Mouse (Mus musculus): ENCODE measurements around the gene Maml1. TPM values are rescaled to one million over a fixed set of nuclear protein-coding genes. Genes with fewer than 3 reads are reported as not detected.

Gene Maml1
- polyA plus RNA-seq (2012; ENCODE audit: insufficient read depth, low replicate concordance): 4.5 and 8.3 TPM in 2 replicates

DNA sequence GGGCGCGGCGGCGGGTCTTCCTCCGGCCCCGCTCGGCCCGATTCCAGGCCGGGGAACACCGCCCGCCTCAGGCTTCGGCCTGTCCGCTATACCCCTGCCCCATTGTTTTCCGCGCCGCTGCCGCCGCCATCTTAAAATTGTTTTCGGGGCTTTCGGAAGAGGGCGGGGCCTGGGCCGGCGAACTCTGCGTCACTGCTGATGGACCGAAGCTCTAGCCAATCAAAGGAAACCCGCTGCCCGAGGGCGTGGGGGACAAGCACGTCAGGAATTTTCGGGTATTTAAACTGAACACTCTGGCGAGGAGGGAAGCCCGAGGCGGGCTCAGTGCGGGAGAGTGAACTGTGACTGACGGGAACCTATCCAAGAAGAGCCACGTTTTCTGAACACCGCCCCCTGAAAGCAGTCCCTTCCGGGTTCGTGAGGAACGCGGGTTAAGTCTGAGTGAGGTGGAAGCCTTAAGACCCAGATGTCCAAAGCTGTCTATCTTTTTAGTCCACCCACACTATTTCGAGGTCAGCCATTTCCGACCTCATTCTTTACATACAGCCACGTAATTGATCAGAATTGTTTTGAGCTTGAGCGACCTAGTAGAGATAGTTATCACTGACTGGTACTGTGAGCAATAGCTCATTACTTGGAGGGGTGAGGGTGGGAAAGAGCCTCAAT, at the start of gene Maml1:
Gene Maml1, minus strand, starts transcription at position 122 of the 666 bp plus-strand sequence.
- Histone ChIP-seq H3K9me3 (peaks cover 7% of the 10 kb centered on the region; the same call in 1 of the 2 replicates), H3K4me3 (replicated peaks) (peak within 1 kb of the TSS; percentile 94), H3K4me1 (peaks cover 59% of the 10 kb centered on the region), H3K27me3 (replicated peaks) (no peaks in the 10 kb centered on the region), H3K36me3 (replicated peaks; ENCODE audit: low read length) (peaks cover 68% of the 10 kb centered on the region)
- no peak for TF ChIP-seq FLI1 (IDR thresholded peaks at IDR 0.05; ENCODE audit: low read length)

DNA sequence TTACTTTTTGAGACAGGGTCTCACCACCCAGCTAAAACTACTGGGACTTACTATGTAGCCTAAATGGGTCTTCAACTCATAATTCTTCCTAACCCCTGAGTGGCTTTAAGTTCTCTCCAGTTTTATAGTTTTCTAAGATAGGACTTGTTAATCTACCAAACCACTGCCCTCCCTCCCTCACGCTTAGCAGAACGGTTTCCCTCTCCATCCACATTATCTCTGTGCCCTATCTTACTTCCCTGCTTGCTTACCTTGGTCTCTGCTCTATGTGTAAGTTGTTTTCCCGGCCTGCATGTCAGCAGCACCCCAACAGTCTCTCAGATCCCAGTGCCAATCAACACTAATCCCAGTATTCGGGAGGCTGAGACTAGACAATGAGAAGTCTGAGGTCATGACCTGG, 44.8 kb upstream of the Maml1 start:
- Histone ChIP-seq H3K4me3 (replicated peaks) (no peak overlapping the region), H3K27me3 (replicated peaks) (peaks cover 8% of the 10 kb centered on the region), H3K9me3 (peaks cover 6% of the 10 kb centered on the region; the same call in 1 of the 2 replicates), H3K4me1 (peaks cover 7% of the 10 kb centered on the region), H3K36me3 (replicated peaks; ENCODE audit: low read length) (no peaks in the 10 kb centered on the region)
- TF ChIP-seq GATA1 (IDR thresholded peaks at IDR 0.05; ENCODE audit: borderline replicate concordance, low read length) (no peak), FLI1 (IDR thresholded peaks at IDR 0.05; ENCODE audit: low read length) (no peak)

DNA sequence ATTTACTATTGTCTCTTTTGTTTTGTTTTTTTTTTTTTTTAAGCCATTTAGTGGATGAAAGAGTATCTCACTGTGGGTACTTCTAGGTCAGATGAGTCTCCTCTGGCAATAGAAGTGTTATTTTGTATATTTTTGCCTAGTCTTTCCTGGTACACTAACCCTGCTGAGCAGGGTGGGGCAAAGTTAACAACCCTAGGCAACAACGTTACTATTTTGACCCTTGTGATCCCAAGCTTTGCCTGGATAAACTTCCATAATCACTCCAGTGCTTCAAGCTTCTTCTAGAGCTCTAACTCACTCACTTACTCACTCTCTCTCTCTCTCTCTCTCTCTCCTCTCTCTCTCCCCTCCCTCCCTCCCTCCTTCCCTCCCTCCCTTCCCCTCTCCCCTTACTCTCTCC, 44.0 kb upstream of the Maml1 start:
- peaks cover 8% of the 10 kb centered on the region for H3K27me3 ChIP-seq (replicated peaks)
- H3K36me3 ChIP-seq (replicated peaks; ENCODE audit: low read length): no peaks in the 10 kb centered on the region
- H3K4me3 ChIP-seq (replicated peaks): no peak overlapping the region
- TF ChIP-seq FLI1 (IDR thresholded peaks at IDR 0.05; ENCODE audit: low read length) (no peak), GATA1 (IDR thresholded peaks at IDR 0.05; ENCODE audit: borderline replicate concordance, low read length) (no peak)
- peaks cover 7% of the 10 kb centered on the region for H3K4me1 ChIP-seq
- peaks cover 6% of the 10 kb centered on the region; the same call in 1 of the 2 replicates for H3K9me3 ChIP-seq

DNA sequence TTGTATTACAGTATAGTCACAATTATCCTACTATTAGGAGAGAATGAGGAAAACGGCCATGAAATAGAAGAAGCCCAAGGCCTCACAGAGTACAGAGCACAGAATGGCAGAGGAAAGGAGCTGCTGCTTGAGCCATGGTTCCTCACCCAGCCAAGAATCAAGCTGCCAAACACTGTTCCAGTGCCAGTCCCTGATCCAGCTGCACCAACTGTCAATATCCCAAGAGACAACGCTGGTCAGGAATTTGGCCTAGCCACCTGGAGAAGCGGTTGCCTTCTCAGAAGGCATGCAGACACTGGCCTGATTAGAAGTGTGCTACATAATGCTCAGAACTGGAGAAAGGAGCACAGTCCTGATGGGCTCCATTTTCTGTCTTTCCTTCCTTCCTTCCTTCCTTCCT, 41.1 kb upstream of the Maml1 start:
- TF ChIP-seq FLI1 (IDR thresholded peaks at IDR 0.05; ENCODE audit: low read length) (no peak), GATA1 (IDR thresholded peaks at IDR 0.05; ENCODE audit: borderline replicate concordance, low read length) (no peak)
- peaks cover 14% of the 10 kb centered on the region for H3K36me3 ChIP-seq (replicated peaks; ENCODE audit: low read length)
- H3K4me1 ChIP-seq: peaks cover 15% of the 10 kb centered on the region
- H3K9me3 ChIP-seq: peaks cover 3% of the 10 kb centered on the region; the same call in 1 of the 2 replicates
- H3K4me3 ChIP-seq (replicated peaks): no peak overlapping the region
- H3K27me3 ChIP-seq (replicated peaks): peaks cover 8% of the 10 kb centered on the region

DNA sequence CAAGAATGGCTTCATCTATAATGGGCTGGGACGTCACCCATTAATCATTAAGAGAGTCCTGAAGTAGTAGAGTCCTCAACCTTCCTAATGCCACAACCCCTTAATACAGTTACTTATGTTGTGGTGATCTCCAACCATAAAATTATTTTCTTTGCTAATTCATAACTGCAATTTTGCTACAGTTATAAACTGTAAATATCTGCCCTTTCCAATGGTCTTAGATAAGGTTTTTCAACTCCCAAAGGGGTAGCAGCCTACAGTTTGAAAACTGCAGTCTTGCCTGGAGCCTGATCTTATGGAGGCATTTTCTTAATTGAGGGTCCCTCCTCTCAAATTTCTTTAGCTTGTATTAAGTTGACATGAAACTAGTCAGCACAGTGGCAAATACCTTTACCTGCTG, 37.3 kb upstream of the Maml1 start:
- Histone ChIP-seq H3K9me3 (peaks cover 3% of the 10 kb centered on the region; the same call in 1 of the 2 replicates), H3K4me1 (peaks cover 21% of the 10 kb centered on the region), H3K4me3 (replicated peaks) (no peak overlapping the region), H3K36me3 (replicated peaks; ENCODE audit: low read length) (peaks cover 15% of the 10 kb centered on the region), H3K27me3 (replicated peaks) (peaks cover 2% of the 10 kb centered on the region)
- TF ChIP-seq FLI1 (IDR thresholded peaks at IDR 0.05; ENCODE audit: low read length): no peak
- TF ChIP-seq GATA1 (IDR thresholded peaks at IDR 0.05; ENCODE audit: borderline replicate concordance, low read length): no peak

DNA sequence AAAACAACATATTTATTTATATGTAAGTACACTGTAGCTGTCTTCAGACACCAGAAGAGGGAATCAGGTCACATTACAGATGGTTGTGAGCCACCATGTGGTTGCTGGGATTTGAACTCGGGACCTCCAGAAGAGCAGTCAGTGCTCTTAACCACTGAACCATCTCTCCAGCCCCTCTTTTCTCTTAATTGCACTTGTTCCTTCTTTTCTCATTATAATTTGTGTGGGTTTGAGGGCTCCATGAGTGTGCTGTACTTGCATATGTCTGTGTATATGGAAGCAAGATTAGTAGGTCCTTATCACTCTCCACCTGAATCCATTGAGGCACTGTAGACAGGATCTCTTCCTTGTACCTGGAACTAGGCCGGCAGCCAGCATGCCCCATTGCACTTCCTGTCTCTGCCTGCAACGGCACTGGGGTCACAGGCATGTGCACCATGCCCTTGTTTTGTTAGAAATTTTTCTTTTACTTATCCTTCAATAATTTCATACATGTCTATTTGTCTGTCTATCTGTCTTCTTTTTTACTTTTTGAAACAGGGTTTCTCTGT, 36.0 kb upstream of the Maml1 start:
- Histone ChIP-seq H3K27me3 (replicated peaks) (no peaks in the 10 kb centered on the region), H3K4me3 (replicated peaks) (no peak overlapping the region), H3K36me3 (replicated peaks; ENCODE audit: low read length) (peaks cover 15% of the 10 kb centered on the region), H3K4me1 (peaks cover 27% of the 10 kb centered on the region), H3K9me3 (no peaks in the 10 kb centered on the region)
- no peak for TF ChIP-seq GATA1 (IDR thresholded peaks at IDR 0.05; ENCODE audit: borderline replicate concordance, low read length)
- TF ChIP-seq FLI1 (IDR thresholded peaks at IDR 0.05; ENCODE audit: low read length): no peak

DNA sequence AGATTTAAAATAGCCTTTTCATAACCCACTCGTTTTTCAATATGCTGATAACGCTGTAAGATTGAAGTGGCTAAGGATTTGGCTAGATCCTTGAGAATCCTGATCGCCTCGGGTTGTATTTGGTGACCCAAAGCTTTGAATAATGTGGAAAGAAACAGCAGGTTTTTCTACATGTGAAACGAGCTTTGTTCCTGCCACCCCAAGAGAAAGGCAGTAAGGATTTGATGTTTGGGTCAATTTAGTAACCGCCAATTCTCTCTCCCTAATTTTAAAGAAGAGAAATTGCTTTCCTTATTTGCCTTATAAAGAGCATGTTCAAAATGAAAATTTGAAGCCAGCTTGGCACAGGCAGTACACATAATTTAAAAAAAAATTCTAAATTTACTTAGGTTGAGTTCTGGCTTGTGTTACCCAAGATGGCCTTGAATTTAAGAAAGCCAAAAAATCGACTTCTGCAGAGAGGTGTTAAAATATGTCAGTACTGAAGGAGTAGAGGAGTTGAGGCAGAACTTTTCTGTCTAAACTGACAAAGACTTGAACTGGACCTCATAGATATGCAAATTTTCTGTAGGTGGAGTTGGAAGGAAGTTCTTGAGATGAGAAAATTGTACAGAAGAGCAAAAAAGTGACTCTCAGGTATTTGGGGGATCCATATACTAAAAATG, 34.3 kb upstream of the Maml1 start:
- Histone ChIP-seq H3K9me3 (no peaks in the 10 kb centered on the region), H3K27me3 (replicated peaks) (no peaks in the 10 kb centered on the region), H3K36me3 (replicated peaks; ENCODE audit: low read length) (peaks cover 19% of the 10 kb centered on the region), H3K4me3 (replicated peaks) (peak overlapping the region; percentile 97), H3K4me1 (peaks cover 41% of the 10 kb centered on the region)
- TF ChIP-seq FLI1 (IDR thresholded peaks at IDR 0.05; ENCODE audit: low read length) (no peak), GATA1 (IDR thresholded peaks at IDR 0.05; ENCODE audit: borderline replicate concordance, low read length) (no peak)

DNA sequence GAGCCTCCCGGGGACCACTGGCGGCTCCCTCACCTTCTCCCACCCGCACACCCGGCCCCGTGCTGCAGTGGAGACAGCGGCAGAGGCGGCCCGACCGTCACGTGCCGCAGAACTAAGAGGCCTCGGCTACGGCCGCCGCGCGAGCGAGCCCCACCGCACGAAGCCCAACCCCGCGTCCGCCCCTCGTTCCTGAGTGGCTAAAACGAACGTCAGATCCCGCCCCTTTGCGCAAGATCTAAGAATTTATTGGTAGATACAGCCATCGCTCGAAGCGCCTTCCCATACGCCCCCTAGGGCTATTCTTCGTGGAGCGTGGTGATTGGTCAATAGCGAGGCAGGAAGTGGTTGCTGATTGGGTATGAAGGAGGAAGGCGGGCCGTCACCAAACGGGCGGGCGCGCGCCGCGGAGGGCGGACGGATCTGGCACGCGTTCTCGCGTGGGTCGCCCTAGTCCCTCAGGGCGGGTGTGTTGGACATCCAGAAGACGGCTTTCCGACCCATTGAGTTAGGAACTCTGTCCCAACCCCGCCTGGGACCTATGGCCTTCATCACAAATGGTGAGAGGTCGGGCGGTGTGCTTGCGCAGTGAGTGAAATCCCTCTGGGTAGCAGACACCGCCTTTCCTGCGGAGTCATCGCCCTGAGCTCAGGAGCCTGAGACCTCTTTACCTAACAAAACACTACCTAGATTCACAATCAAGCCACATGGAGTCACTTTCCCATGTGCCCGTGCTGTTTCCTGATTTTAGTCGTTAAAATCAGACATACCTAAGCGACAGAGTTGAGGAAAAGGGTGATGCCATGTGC, 33.6 kb upstream of the Maml1 start, which contains the start of gene Canx:
Gene Canx, minus strand, starts transcription at position 178 of the 806 bp plus-strand sequence.
- peak within 1 kb of the TSS; percentile 97 for H3K4me3 ChIP-seq (replicated peaks)
- peaks cover 19% of the 10 kb centered on the region for H3K36me3 ChIP-seq (replicated peaks; ENCODE audit: low read length)
- no peak for TF ChIP-seq GATA1 (IDR thresholded peaks at IDR 0.05; ENCODE audit: borderline replicate concordance, low read length)
- H3K27me3 ChIP-seq (replicated peaks): no peaks in the 10 kb centered on the region
- peaks cover 49% of the 10 kb centered on the region for H3K4me1 ChIP-seq
- no peaks in the 10 kb centered on the region for H3K9me3 ChIP-seq

DNA sequence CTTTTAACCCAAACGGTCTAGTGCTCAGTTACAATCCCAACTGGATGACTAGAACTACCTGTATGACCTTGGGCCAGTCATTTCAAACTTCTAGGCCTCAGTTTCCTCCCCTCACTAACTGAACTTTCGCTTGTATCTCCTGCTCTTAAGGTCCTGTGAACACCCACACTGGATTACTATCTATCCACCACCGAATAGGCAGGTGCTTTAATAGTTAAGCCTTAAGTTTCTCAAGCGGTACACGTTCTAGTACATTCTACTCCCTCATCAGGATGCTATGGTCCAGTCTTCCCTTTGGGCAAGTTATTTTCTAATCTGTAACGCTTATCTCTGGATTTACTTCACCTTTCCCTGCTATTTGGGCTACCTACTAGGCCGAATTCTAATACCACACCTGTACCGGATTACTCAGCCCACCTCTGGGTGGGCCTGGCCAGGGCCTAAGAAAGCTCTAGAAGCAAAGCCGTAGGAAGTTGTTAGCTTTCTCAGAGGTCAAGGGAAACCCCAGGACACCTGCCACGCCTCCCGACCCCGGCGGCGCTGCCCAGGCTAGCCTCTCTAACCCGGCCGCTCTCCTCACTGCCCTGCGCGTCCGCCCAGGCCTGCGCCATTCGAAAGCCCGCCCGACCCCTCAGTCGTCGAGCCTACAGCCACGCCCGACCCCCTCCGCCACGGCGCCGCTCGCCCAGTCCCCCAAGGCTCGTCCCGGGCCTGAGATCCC, 32.8 kb upstream of the Maml1 start:
- H3K36me3 ChIP-seq (replicated peaks; ENCODE audit: low read length): peaks cover 25% of the 10 kb centered on the region
- peaks cover 54% of the 10 kb centered on the region for H3K4me1 ChIP-seq
- H3K9me3 ChIP-seq: no peaks in the 10 kb centered on the region
- peak overlapping the region; percentile 97 for H3K4me3 ChIP-seq (replicated peaks)
- no peaks in the 10 kb centered on the region for H3K27me3 ChIP-seq (replicated peaks)
- TF ChIP-seq FLI1 (IDR thresholded peaks at IDR 0.05; ENCODE audit: low read length): no peak
- no peak; the same call in 2 of the 3 replicates for TF ChIP-seq GATA1 (IDR thresholded peaks at IDR 0.05; ENCODE audit: borderline replicate concordance, low read length)

All from megakaryocyte, embryonic 14.5 days (primary cell).